Mouse (Mus musculus): ENCODE measurements around the gene Noc4l.

The Noc4l gene

GRCm38 (mm10) chr5:110608941-110609340 lies 44.3 kb downstream of the Noc4l start:
- no peak for DNase-seq (ENCODE audit: low spot score)

DNA sequence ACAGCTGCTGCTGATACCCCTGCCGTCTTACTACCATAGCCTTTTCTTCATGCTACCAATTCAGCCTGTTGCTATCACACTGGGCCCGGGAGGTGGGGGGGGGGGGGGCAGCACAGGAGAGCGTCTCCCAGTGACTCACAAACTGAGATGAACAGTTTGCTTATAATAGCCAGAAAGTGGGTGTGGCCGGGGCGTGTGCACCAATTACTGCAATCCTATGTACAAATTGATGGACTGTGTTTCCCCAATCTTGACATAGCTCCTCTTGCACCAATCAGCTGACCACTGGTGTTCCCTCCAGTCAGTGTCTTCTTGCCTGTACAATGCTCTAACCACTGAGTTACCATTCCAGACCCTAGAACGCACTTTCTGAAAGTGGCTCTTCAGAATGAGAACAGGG lies 44.9 kb downstream of the Noc4l start:
- no peak for DNase-seq (ENCODE audit: low spot score)

- no peak for DNase-seq (ENCODE audit: low spot score)
Measured at GRCm38 (mm10) chr5:110607767-110608166, 45.5 kb downstream of the Noc4l start.

- no peak for DNase-seq (ENCODE audit: low spot score)
Measured at GRCm38 (mm10) chr5:110605531-110606221, 47.5 kb downstream of the Noc4l start.

GRCm38 (mm10) chr5:110604311-110604710 lies 48.9 kb downstream of the Noc4l start:
- no peak for DNase-seq (ENCODE audit: low spot score)

DNA sequence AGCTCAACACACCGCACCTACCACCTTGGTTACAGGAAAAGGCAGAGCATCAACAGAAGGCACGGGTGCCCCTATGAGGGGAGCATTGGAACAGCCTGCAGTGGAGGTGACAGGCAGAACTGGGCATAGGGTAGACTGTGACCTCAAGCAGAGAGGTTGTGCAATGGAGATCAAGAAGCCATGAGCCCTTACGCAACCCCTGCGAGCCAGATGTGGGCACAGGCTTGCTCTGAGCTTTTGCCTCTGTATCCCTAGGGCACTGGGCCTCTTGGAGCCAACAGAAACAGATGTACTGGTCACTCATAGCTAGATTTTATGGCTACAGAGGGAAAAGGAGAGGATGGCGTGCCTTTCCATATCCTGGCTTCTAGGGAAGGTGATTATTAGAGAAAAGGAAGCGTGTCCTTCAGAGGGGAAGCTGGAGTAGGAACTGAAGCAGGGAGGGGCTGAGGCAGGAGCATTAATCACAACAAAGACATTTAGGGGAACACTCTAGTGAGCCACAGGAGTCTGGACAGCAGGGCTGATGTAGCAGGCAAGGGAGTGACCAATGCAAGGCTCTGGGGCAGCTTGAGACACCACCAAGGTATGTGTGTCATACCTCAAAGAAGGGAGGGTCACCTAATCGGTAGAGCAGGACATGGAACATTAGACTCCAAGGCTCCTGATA lies 50.1 kb downstream of the Noc4l start:
- no peak for DNase-seq (ENCODE audit: low spot score)

Measured in testis, postnatal 14 days (tissue).